In genomic region chr12:112842128-112842527, GRCm38 (mm10) we compare ENCODE assay signal across 1 mouse cellular context. TPM values are rescaled to one million over a fixed set of nuclear protein-coding genes. Genes with fewer than 3 reads are reported as not detected.
"Had no signal": no experiment of that assay in that cellular context is flagged by ENCODE, and none has a peak within 500 bp of the region (broad histone marks: within the 10 kb centered on the region; RNA-seq: fewer than 3 reads in every experiment).

No protein-coding gene starts in this region.

RNA-seq across cellular contexts. Expression of gene Ahnak2, which starts 39.7 kb away (rescaled TPM):
- total RNA-seq: neutrophil, adult 5-6 weeks had no signal
